Mouse (Mus musculus): ENCODE measurements at regions not wholly inside any gene's neighbourhood (a gene's known extent, or its start where the extent isn't known, plus 50 kb on each side); places are given as distances from the start of the nearest gene placed in this dataset.

GRCm38 (mm10) chr10:117940441-117941265 lies 94.8 kb upstream of the Rap1b start:
- Histone ChIP-seq H3K27ac (replicated peaks) (no peak overlapping the region), H3K4me3 (replicated peaks) (no peak overlapping the region), H3K4me1 (replicated peaks) (peaks cover 5% of the 10 kb centered on the region; the same call in 1 of the 2 replicates), H3K4me2 (peak overlapping the region; percentile 10; the same call in 1 of the 2 replicates), H3K27me3 (no peaks in the 10 kb centered on the region), H3K9ac (no peak overlapping the region), H3K9me3 (replicated peaks) (no peaks in the 10 kb centered on the region), H3K36me3 (replicated peaks) (no peaks in the 10 kb centered on the region)
- WGBS (ENCODE audit: insufficient replicate concordance), result 24% methylated on average over 10 of the region's 10 CpGs
- ATAC-seq (ENCODE audit: insufficient read depth), result no peak

GRCm38 (mm10) chr10:117941266-117941651 lies 95.4 kb upstream of the Rap1b start:
- Histone ChIP-seq H3K4me1 (replicated peaks) (peaks cover 2% of the 10 kb centered on the region; the same call in 1 of the 2 replicates), H3K9me3 (replicated peaks) (no peaks in the 10 kb centered on the region), H3K9ac (no peak overlapping the region), H3K4me3 (replicated peaks) (no peak overlapping the region), H3K36me3 (replicated peaks) (no peaks in the 10 kb centered on the region), H3K27ac (replicated peaks) (no peak overlapping the region), H3K27me3 (no peaks in the 10 kb centered on the region), H3K4me2 (peak overlapping the region; percentile 10; the same call in 1 of the 2 replicates)
- WGBS (ENCODE audit: insufficient replicate concordance), result 44% methylated on average over 3 of the region's 3 CpGs
- ATAC-seq (ENCODE audit: insufficient read depth), result no peak

GRCm38 (mm10) chr10:117943702-117944307 lies 98.0 kb upstream of the Rap1b start:
- no peaks in the 10 kb centered on the region for H3K36me3 ChIP-seq (replicated peaks)
- no peaks in the 10 kb centered on the region for H3K27me3 ChIP-seq
- H3K9ac ChIP-seq, result no peak overlapping the region
- H3K9me3 ChIP-seq (replicated peaks), result no peaks in the 10 kb centered on the region
- no peak for ATAC-seq (ENCODE audit: insufficient read depth)
- H3K4me3 ChIP-seq (replicated peaks), result no peak overlapping the region
- no peak overlapping the region for H3K4me2 ChIP-seq
- H3K4me1 ChIP-seq (replicated peaks), result 0 out of 2 replicates have a peak, but pooled peaks cover 2% of the 10 kb centered on the region
- WGBS (ENCODE audit: insufficient replicate concordance), result 60% methylated on average over 6 of the region's 6 CpGs
- H3K27ac ChIP-seq (replicated peaks), result no peak overlapping the region

GRCm38 (mm10) chr10:117947191-117947590 lies 101.4 kb upstream of the Rap1b start:
- no peaks in the 10 kb centered on the region for H3K4me1 ChIP-seq (replicated peaks)
- H3K27ac ChIP-seq (replicated peaks), result no peak overlapping the region
- H3K9me3 ChIP-seq (replicated peaks), result no peaks in the 10 kb centered on the region
- H3K4me3 ChIP-seq (replicated peaks), result no peak overlapping the region
- no peak overlapping the region for H3K4me2 ChIP-seq
- no peak overlapping the region for H3K9ac ChIP-seq
- H3K36me3 ChIP-seq (replicated peaks), result no peaks in the 10 kb centered on the region
- ATAC-seq (ENCODE audit: insufficient read depth), result no peak
- WGBS (ENCODE audit: insufficient replicate concordance), result 48% methylated on average over 13 of the region's 13 CpGs
- no peaks in the 10 kb centered on the region for H3K27me3 ChIP-seq

GRCm38 (mm10) chr10:117947911-117948310 lies 102.1 kb upstream of the Rap1b start:
- WGBS (ENCODE audit: insufficient replicate concordance), result 59% methylated on average over 7 of the region's 7 CpGs
- no peak overlapping the region for H3K4me2 ChIP-seq
- no peaks in the 10 kb centered on the region for H3K4me1 ChIP-seq (replicated peaks)
- no peak overlapping the region for H3K9ac ChIP-seq
- no peaks in the 10 kb centered on the region for H3K27me3 ChIP-seq
- no peak overlapping the region for H3K4me3 ChIP-seq (replicated peaks)
- no peak for ATAC-seq (ENCODE audit: insufficient read depth)
- no peaks in the 10 kb centered on the region for H3K36me3 ChIP-seq (replicated peaks)
- no peaks in the 10 kb centered on the region for H3K9me3 ChIP-seq (replicated peaks)
- no peak overlapping the region for H3K27ac ChIP-seq (replicated peaks)

- 0 out of 2 replicates have a peak, but pooled peaks cover 4% of the 10 kb centered on the region for H3K4me1 ChIP-seq (replicated peaks)
- H3K9me3 ChIP-seq (replicated peaks), result no peaks in the 10 kb centered on the region
- H3K27me3 ChIP-seq, result no peaks in the 10 kb centered on the region
- peak overlapping the region; percentile 42 for H3K4me2 ChIP-seq
- H3K27ac ChIP-seq (replicated peaks), result no peak overlapping the region
- H3K36me3 ChIP-seq (replicated peaks), result no peaks in the 10 kb centered on the region
- 34% methylated on average over 26 of the region's 26 CpGs for WGBS (ENCODE audit: insufficient replicate concordance)
- no peak overlapping the region for H3K4me3 ChIP-seq (replicated peaks)
- no peak for ATAC-seq (ENCODE audit: insufficient read depth)
- H3K9ac ChIP-seq, result no peak overlapping the region
Observed at GRCm38 (mm10) chr10:117952116-117953025, 106.5 kb upstream of the Rap1b start.

- Histone ChIP-seq H3K4me1 (replicated peaks) (0 out of 2 replicates have a peak, but pooled peaks cover 4% of the 10 kb centered on the region), H3K9me3 (replicated peaks) (no peaks in the 10 kb centered on the region), H3K36me3 (replicated peaks) (no peaks in the 10 kb centered on the region), H3K4me3 (replicated peaks) (no peak overlapping the region), H3K9ac (no peak overlapping the region), H3K4me2 (no peak overlapping the region), H3K27me3 (no peaks in the 10 kb centered on the region), H3K27ac (replicated peaks) (no peak overlapping the region)
- ATAC-seq (ENCODE audit: insufficient read depth), result peak; percentile 22; the same call in 1 of the 2 replicates
- 10% methylated on average over 12 of the region's 12 CpGs for WGBS (ENCODE audit: insufficient replicate concordance)
Observed at GRCm38 (mm10) chr10:117953026-117953711, 107.3 kb upstream of the Rap1b start.

GRCm38 (mm10) chr10:117956174-117956950 lies 110.5 kb upstream of the Rap1b start:
- no peak overlapping the region for H3K9ac ChIP-seq
- no peaks in the 10 kb centered on the region for H3K9me3 ChIP-seq (replicated peaks)
- 0 out of 2 replicates have a peak, but pooled peaks cover 4% of the 10 kb centered on the region for H3K4me1 ChIP-seq (replicated peaks)
- WGBS (ENCODE audit: insufficient replicate concordance), result 67% methylated on average over 17 of the region's 17 CpGs
- H3K27ac ChIP-seq (replicated peaks), result no peak overlapping the region
- H3K4me2 ChIP-seq, result no peak overlapping the region
- no peaks in the 10 kb centered on the region for H3K27me3 ChIP-seq
- H3K4me3 ChIP-seq (replicated peaks), result no peak overlapping the region
- H3K36me3 ChIP-seq (replicated peaks), result no peaks in the 10 kb centered on the region
- no peak for ATAC-seq (ENCODE audit: insufficient read depth)

- Histone ChIP-seq H3K9me3 (replicated peaks) (no peaks in the 10 kb centered on the region), H3K9ac (no peak overlapping the region), H3K4me2 (no peak overlapping the region), H3K27me3 (no peaks in the 10 kb centered on the region), H3K4me1 (replicated peaks) (no peaks in the 10 kb centered on the region), H3K27ac (replicated peaks) (no peak overlapping the region), H3K4me3 (replicated peaks) (no peak overlapping the region), H3K36me3 (replicated peaks) (no peaks in the 10 kb centered on the region)
- WGBS (ENCODE audit: insufficient replicate concordance), result 60% methylated on average over 6 of the region's 6 CpGs
- ATAC-seq (ENCODE audit: insufficient read depth), result no peak
Observed at GRCm38 (mm10) chr10:117974706-117975105, 128.9 kb upstream of the Rap1b start.

- Histone ChIP-seq H3K9ac (no peak overlapping the region), H3K4me2 (no peak overlapping the region), H3K36me3 (replicated peaks) (no peaks in the 10 kb centered on the region), H3K9me3 (replicated peaks) (no peaks in the 10 kb centered on the region), H3K27ac (replicated peaks) (no peak overlapping the region), H3K27me3 (no peaks in the 10 kb centered on the region), H3K4me1 (replicated peaks) (no peaks in the 10 kb centered on the region), H3K4me3 (replicated peaks) (no peak overlapping the region)
- no peak for ATAC-seq (ENCODE audit: insufficient read depth)
- 50% methylated on average over 1 of the region's 1 CpGs for WGBS (ENCODE audit: insufficient replicate concordance)
Observed at GRCm38 (mm10) chr10:117975467-117975866, 129.6 kb upstream of the Rap1b start.

All from liver, embryonic 15.5 days (tissue).